Mouse (Mus musculus) gastrocnemius, adult 18-20 months (tissue): ENCODE results near the gene Aaas. TPM values are rescaled to one million over a fixed set of nuclear protein-coding genes. Genes with fewer than 3 reads are reported as not detected.
"Not testable (repeated sequence)": the region's sequence is repeated elsewhere in the genome, so short reads cannot be mapped to it uniquely, and the experiment has no call there.

Source experiments
- DNase-seq: peaks from one replicate; pipeline ENCODE4 v3.0.0; 2021; ENCODE audit warnings: low spot score
- total RNA-seq, 2 experiments: library from RNA; stranded (reverse); gene quantifications; 2 replicates each; pipeline ENCODE4 v1.2.3; 2021

The Aaas gene
- total RNA-seq, 2 experiments from 2014 or later: 6.6 to 11.4 TPM

DNA sequence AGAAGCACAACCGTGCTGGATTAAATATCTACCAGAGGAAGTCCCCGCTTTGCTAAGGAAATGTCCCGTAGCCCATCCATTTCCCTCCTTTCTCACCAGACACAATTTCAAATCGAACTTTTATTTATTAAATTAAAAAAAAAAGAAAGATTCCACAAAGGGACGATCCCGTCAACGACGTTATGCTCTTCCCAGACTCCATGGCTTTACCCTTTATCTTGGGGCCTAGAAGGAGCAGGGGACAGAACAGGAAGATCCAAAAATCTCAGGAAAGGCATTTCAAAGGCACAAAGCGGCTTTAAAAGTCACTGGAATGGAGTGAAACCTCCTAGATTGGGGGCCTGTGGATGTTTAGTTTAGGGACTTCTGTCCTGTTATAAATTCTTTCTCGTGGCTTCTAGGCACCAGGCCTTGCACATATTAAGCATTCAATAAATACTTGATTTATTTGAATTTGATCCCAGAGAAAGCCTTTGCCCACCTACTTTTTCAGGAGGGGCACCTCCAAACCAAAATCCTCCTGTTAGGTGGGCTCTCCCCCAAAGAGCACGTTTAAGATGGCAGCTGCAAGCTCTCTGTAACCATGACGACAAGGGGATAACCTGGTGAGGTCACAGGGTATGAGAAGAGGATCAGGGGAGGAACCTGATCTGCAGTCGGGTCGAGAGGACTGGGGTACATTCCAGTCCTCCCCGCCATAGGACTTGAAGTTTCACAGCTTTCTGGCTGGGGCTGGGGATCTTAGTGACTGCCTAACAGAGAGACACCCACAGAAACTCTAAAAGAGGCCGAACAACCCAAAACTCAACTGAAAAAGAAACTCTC is 6.1 kb upstream of the Aaas start:
- no peak for DNase-seq

DNA sequence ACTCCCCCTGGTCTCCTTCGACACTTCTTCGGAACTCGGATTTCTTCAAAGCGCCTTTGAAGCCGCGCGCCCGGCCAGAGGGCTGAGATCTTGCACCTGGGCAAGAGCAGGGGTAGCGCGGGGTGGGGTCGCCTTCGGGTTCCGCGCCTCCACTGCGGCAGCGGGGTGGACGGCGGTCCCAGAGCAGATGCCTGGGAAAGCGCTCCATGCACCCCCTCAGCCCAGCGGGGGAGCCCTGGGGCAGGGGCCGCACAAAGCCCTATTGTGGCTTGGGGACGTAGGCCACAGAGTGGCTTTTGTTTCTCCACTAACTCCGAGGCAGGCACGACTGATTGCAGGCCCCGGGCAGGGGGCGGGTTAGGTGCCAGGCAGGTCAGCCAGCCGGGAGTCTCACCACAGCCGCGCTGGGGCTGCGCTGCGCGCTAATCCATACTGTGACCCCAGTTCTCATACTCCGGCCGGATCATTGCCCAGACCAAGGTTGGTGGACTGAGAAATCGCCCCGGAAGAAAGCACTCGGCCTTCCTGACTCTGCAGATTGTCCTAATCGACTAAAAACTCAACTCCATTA is 5.4 kb upstream of the Aaas start:
- DNase-seq: no peak

DNA sequence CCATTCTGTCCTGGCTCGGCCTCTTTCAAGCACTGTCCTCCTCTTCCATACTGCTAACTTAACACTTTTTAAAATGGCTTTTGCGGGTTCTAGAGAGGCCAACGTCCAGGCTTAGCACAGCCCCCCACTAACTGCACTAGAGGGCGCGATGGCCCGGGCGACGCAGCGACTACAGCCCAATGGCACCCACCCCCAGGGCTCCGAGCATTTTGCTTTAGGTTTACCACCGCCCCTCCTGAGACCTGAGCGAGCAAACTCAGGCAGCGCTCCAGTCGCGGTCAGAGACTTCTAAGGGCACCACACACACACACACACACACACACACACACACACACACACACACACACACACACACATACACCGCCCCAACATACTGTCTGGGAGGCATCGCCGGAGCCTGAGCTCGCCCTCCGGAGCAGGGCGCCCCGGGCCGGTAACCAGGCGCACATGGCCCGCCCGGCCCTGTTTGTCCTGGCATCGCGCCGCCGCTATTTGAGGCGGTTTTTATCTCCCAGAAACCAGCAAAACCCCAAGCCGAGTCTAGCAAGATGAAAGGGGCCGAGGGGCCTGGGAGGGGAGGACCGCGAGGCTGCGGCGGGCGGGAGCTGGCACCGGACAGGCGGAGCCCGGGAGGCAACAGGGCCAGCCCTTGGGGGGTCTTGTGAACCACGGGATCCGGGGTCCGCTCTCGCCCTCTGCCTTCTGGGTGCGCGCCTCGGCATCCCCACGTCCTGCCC is 4.7 kb upstream of the Aaas start:
- peak; percentile 38 for DNase-seq

DNA sequence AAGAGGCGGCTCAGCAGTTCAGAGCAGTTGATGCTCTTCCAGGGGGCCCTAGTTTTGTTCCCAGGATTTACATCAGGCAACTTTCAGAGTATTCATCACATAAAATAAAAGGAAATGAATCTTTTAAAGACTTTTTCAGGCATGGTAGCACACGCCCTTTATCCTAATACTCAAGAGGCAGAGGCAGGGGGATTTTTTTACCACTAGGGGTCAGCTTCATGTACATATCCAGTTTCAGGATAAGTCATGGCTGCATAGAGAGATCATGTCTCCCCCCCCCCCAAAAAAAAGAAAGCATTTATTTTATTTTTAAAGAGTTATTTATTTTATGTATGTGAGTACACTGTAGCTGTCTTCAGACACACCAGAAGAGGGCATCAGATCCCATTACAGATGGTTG is 3.4 kb upstream of the Aaas start:
- DNase-seq: no peak

DNA sequence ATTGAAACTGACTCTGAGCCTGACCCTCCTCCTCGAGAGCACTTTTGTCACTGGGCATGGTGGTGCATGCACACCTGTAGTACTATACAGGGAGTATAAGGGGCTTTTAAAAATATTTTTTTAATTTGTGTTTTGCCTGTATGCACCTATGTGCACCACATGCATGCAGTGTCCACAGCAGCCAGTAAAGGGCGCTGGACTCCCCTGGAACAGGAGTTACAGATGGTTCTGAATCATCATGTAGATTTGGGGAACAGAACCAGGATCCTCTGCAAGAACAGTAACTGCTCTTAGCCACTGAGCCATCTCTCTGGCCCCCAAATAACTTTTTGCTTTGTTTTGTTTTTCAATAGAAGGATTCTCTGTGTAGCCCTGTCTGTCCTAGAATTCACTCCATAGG is 1.6 kb upstream of the Aaas start:
- DNase-seq: no peak

DNA sequence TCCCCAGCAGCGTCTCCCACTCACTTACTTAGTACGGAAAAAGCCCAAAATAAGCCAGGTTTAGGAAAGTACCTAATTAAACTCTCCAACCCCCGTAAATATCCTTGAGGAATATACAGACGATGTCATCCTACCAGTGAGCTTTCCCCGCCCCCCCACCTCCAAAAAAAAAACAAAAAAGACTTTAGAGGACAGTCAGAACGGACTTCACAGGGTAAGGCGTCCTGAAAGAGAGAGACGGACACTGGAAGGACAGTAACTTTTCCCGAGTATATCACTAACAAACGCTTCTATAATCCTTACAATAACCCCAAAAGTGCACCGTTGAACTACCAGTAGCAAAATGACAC is 346 bp upstream of the Aaas start:
- DNase-seq: no peak

DNA sequence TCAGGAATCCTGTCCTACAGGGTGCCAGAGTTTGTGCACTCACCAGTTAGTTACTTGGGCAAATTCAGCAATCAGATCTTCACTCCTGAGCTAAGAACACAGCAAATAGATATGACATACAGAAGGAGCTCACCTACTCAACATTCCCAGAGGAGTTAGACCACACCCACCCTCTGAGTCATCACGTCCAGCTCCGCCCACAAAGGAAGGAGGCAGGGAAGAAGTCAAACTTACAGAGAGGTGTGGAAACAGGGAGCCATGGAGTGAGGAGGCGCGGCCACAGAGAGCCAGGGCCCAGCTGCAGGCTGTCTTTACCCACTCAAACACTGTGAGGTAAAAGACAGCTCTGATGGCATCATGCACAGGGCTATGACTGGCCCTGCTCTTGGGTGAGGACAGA is 4.1 kb downstream of the Aaas start:
- no peak for DNase-seq

DNA sequence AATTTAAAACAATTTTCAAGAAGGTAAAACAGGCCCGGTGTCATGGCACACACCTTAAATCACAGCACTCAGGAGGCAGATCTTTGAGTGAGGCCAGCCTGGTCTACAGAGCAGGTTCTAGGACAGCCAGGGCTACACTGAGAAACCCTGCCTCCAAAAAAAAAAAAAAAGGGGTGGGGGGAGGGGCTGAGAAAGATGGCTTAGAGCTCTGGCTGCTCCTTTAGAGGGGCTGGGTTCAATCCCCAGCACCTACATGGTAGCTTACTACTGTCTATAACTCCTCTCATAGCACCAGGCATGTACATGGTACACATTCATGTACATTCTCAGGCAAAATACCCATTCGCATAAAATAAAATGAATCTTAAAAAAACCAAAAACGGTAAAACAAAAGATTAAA is 6.1 kb downstream of the Aaas start:
- no peak for DNase-seq

DNA sequence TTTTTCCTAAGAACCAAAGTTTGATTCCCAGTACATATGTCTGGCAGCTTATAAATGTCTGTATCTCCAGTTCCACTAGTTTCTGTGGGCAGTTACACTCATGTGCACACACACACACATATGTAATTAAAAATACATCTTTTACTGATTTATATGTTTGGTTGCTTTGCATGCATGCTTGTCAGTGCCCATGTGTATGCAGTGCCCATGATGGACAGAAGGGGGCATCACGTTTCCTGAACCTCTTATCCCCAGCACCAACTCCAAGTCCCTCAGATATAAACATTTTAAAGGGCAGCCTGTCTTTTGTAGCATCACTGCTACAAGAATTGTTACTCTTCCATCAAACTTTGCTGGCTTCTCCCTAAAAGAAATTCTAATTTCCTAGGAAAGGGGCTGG is 9.0 kb downstream of the Aaas start:
- DNase-seq: peak; percentile 53

DNA sequence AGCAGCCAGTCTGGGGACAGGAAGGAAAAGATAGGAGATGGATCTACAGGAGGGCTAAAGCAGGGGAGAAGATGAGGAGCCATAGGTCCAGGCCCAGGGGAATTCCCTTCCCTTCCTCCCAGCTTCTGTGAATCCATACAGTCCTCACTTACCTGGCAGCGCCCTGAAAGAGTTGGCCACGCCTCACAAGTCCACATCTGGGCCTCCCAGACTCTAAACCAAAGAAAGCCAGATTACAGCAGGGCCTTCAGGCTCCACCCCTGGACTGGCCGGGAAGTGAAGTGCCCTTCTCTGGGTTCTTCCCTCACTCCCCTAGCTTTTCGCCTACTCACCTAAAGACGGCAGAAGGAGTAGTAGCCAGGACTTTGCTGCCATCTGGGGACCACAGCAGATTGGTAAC is 11.0 kb downstream of the Aaas start:
- DNase-seq: no peak

DNA sequence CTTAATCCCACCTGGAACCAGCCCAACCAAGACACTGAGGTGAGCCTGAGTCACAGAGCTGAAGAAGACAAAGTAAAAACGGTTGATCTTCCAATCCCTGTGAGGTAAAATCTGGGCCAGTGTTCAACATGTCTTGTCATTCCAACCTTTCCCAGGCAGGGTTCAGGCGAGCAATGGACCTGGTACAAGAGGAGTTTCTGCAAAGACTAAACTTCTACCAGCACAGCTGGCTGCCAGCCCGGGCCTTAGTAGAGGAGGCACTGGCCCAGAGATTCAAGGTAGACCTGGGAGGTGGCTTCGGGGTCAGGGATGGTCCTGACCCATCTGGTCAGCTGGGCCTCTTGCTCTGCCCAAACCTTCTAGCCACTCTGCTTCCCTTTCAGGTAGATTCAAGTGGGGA is 13.6 kb downstream of the Aaas start:
- DNase-seq: no peak

DNA sequence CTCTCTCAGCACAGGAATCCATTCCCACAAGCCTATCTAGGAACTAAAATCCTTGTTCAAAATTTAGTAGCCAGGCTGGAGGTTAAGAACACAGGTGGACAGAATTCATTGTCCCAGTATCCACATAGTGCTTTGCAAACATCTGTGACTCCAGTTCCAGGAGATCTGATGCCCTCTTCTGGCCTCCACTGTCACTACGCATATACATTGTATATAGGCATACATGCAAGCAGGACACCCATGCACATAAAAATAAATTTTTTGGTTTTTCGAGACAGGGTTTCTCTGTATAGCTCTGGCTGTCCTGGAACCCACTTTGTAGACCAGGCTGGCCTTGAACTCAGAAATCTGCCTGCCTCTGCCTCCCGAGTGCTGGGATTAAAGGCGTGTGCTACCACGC is 14.6 kb downstream of the Aaas start:
- DNase-seq: not testable (repeated sequence)

DNA sequence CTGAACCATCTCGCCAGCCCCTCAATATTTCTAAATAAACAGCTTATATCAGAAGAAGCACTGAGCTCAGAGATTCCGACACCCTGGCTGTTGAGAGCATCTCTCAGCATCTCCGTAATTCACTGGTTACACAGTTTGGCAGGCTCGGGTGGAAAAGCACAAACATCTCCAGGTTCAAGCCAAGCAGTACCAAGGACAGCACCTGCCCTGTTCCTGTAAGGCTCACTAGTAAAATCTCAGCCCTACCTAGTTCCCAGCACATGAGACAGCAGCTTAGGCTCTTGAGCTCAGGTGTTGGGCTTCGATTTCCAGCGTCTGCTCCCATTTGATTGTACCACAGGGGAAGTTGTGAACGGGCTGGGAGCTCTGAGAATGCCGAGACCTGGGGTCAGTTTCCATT is 15.3 kb downstream of the Aaas start:
- no peak for DNase-seq

DNA sequence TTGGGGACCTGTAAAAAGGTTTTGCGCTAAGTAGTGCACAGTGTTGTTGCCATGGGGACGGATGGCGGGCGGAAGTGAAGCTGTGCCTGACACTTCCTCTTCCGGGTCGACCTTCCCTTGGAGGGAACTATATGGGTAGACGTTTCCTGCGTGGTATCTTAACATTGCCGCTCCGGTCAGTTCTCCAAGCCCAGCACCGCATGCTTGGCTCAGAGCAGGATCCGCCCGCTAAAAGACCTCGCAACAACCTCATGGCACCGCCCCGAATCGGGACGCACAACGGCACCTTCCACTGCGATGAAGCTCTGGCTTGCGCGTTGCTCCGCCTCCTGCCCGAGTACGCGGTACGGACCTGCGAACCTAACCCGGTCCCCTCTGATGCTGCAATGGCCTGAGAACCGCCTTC is 19.0 kb downstream of the Aaas start, which contains the start of gene Myg1:
TSS of gene Myg1 (plus strand) at position 100 of the 406 bp plus-strand sequence.
- peak; percentile 79 for DNase-seq

DNA sequence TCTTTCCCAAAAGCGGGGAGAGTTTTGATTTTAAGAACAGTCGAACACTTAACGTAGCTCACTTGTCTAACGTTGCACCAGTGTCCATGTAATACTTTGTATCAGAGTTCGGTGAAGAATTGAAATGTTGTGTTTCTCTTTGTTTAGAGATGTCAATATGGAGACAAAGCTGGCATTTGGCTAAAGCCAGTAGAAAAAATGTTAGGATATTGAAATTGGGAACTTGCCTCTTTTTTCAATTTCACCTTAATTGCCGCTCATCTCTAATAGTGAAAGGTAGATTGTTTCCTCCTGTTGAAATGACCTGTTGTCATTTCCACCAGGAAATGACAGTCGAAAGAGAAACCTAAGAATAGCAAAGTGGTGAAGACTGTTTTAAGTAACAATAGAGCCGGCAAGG is 23.7 kb downstream of the Aaas start:
- DNase-seq: no peak

DNA sequence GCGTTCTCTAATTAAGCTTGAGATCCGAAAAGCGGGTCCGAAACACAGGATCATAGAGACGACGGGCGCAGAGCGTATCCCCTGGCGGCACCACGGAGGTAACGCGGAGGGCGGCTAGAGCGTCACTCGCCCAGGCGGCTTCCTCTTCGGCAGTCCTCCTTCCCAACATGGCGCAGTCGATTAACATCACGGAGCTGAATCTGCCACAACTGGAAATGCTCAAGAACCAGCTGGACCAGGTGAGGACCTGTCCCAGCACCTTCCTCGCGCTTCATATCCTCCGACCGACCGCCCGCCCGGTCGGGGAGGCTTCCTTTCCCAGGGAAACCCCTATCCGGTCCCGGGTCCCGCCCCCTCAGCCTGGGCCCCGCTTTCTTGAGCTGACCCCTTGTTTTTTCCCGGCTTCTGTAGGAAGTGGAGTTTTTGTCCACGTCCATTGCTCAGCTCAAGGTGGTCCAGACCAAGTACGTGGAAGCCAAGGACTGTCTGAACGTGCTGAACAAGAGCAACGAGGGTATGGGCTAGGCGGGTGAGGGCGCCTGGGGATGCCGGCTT is 24.5 kb downstream of the Aaas start, which contains the start of gene Pfdn5:
TSS of gene Pfdn5 (plus strand) at position 95 of the 555 bp plus-strand sequence.
- DNase-seq: peak; percentile 85

DNA sequence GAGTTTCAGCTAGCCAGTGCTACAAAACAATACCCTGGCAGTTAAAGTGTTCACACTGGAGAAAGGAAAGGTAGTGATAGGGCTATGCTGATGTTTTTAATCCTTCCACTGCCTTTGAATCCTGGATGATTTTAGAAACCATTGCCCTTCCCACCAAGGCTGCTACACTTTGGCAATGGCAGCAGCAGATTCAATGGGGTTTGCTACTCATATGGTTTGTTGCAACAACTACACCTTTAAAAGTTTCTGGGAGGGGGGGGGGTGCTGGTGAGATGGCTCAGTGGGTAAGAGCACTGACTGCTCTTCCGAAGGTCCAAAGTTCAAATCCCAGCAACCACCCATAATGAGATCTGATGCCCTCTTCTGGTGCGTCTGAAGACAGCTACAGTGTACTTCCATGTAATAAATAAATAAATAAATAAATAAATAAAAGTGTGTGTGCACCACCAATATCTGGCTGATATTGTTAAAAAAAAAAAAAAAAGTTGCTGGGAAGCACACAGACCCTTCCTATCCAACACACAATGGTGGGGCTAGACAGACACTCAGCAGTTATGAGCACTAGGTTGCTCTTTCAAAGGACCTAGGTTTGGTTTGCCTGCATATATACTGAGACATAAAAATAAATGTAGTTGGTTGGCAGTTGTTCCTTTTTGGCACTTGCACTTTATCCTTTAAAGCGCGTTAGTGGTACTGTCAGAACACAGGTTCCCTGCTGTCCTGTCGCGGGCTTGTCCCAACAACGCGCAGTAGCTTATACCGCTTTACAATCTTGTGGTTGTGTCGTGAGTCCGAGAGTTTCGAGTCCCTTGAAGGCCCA is 25.7 kb downstream of the Aaas start:
- no peak for DNase-seq

DNA sequence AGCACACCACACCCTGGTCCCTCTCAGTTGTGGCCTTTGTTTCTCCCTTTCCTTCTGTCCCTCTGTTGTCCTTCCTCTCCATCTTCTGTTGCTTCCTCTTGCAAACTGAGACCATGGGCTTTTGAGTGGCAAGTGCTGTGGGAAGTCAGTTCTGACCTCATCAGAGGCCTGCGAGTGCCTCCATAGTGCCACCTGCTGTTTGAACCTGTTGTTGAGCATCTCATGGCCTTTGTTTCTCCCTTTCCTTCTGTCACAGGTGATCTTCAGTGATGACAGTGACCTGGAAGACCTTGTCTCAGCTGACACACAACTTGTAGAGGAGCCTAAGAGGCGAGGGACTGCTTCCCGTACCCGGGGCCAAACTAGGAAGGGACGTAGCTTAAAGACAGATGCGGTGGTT is 34.3 kb downstream of the Aaas start:
- DNase-seq: peak; percentile 55

DNA sequence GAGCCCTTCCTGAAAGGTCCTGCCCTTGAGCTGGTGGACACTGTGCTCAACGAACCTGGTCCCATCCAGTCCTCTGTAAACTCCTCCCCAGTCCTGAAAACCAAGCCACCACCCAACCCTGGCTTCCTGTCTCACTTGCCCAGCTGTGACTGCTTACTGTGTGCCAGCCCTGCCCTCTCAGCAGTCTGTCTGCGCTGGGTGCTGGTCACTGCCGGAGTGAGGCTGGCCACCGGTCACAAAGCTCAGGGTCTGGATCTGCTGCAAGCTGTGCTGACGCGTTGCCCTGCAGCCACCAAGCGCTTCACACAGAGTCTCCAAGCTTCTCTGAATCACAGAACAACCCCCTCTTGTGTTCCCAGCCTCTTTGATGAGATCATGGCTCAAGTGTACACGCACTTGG is 35.3 kb downstream of the Aaas start:
- peak; percentile 21 for DNase-seq

DNA sequence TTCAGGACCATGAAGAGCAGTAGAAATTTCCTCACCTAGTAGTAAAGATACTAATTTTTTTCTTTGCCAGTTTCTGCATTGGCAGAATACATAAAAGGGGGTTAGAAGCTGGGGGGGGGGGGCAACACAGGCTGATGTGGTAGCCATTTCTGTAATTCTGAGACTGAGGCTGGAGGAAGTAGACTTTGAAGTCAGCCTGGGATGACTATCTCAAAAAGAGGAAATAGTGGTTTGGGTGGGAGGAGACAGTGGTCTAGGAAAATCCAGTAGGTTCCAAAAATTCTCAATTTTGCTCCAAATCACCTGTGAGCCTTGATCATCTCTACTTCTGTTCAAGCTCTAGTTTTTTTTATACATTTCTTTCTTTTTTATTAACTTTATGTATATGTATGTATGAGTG is 39.1 kb downstream of the Aaas start:
- DNase-seq: no peak

DNA sequence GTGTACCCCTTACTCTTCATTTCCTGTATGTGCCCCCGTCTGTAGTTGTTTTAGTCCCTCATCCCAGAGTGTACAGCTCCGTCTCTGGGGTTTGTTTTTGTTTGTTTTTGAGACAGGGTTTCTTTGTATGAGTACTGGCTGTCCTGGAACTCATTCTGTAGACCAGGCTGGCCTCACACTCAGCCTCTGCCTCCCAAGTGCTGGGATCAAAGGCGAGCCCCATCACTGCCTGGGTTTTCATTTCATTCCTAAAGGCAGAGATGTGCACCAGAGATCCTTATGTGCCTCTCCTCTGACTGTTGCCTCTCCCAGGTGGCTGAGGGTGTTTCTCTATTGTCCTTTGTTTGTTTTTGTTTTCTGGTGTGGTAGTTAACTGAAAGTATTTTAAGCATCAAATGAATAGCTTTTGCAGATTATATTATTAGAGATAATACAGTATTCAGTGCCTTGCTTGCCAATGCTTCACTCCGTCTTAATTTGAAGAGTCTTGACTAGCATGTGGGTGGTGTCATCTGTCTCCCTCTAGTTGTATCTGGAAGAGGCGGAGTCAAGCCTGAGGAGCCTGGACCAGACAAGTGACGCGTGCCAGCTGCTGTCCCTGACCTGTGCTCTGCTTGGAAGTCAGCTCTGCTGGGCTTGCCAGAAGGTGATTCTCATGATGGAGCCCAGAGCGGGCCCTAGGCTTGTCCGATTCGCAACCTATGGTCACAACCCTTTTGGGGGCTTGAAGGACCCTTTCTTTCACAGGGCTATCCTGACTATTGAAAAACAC is 40.3 kb downstream of the Aaas start:
- DNase-seq: no peak
